Mouse (Mus musculus) intestine, postnatal 0 days (tissue): Measurements from ENCODE around the gene Mgp. TPM values are rescaled to one million over a fixed set of nuclear protein-coding genes. Genes with fewer than 3 reads are reported as not detected.

Experiments used
- ATAC-seq: fragments of 200-750 bp; cut with Nextera tagmentation; 2 replicates; pipeline ENCODE4 v1.8.0; 2017; ENCODE audit warnings: mild to moderate bottlenecking, moderate TSS enrichment, moderate library complexity
- H3K27ac ChIP-seq: fragments of 300-500 bp; sonication (generic); 2 replicates; pipeline ENCODE4 v1.5.1; 2014; ENCODE audit warnings: mild to moderate bottlenecking, low read depth, low read length, moderate library complexity
- H3K27me3 ChIP-seq: fragments of 300-500 bp; sonication (generic); replicated peaks from 2 replicates; pipeline ENCODE4 v1.6.1; 2014; ENCODE audit warnings: low read length, mixed read lengths; ENCODE audit not compliant: control insufficient read depth, insufficient read depth
- H3K36me3 ChIP-seq: fragments of 300-500 bp; sonication (generic); 2 replicates; pipeline ENCODE4 v1.6.1; 2014; ENCODE audit warnings: mild to moderate bottlenecking, moderate library complexity; ENCODE audit not compliant: control insufficient read depth, insufficient read depth
- H3K4me1 ChIP-seq: fragments of 300-500 bp; sonication (generic); replicated peaks from 2 replicates; pipeline ENCODE4 v1.6.1; 2014; ENCODE audit warnings: antibody characterized with exemption, low read length, mixed read lengths; ENCODE audit not compliant: control insufficient read depth, insufficient read depth
- H3K4me2 ChIP-seq: fragments of 300-500 bp; sonication (generic); replicated peaks from 2 replicates; pipeline ENCODE4 v1.6.1; 2014; ENCODE audit warnings: low read depth, mild to moderate bottlenecking, moderate library complexity
- H3K4me3 ChIP-seq: fragments of 300-500 bp; sonication (generic); 2 replicates; pipeline ENCODE4 v1.5.1; 2014; ENCODE audit warnings: low read depth, low read length
- H3K9ac ChIP-seq: fragments of 300-500 bp; sonication (generic); 2 replicates; pipeline ENCODE4 v1.6.1; 2014; ENCODE audit warnings: mild to moderate bottlenecking, low read depth, low read length
- H3K9me3 ChIP-seq: fragments of 300-500 bp; sonication (generic); 2 replicates; pipeline ENCODE4 v1.6.1; 2016; ENCODE audit warnings: mixed run types; ENCODE audit not compliant: control insufficient read depth
- CTCF ChIP-seq: sonication (generic); IDR thresholded peaks from 2 replicates; pipeline ENCODE4 v1.5.1; 2016; ENCODE audit warnings: low read depth, mild to moderate bottlenecking, control low read depth, antibody characterized with exemption, moderate library complexity
- WGBS: fragments of 180-500 bp; shearing (Covaris S2); extraction: QIAGEN DNeasy Blood & Tissue Kit; methylation state at CpG from one replicate; pipeline ENCODE4 v1.1.7; 2014; 5-methylcytosine and 5-hydroxymethylcytosine counted together
- polyA plus RNA-seq: library from polyadenylated mRNA; unstranded; fragments of >200 nt; fragmentation: Nextera tagmentation; extraction: Ambion mirVana; gene quantifications from 2 replicates; pipeline ENCODE4 v1.2.1, GENCODE M21; 2015

The Mgp gene
- polyA plus RNA-seq, 1 experiment from 2014 or later = 74.8 TPM

- Histone ChIP-seq H3K36me3 (no peaks in the 10 kb centered on the region), H3K27me3 (no peaks in the 10 kb centered on the region), H3K4me2 (no peak overlapping the region), H3K9ac (no peak overlapping the region), H3K27ac (no peak overlapping the region), H3K9me3 (no peaks in the 10 kb centered on the region), H3K4me1 (0 out of 2 replicates have a peak, but pooled peaks cover 2% of the 10 kb centered on the region), H3K4me3 (no peak overlapping the region)
- TF ChIP-seq CTCF = no peak
- no peak for ATAC-seq
- WGBS = 70% methylated on average over 4 of the region's 4 CpGs
These were observed 23.3 kb downstream of the Mgp start for GRCm38 (mm10) chr6:136852348-136852747.

- no peaks in the 10 kb centered on the region for H3K27me3 ChIP-seq
- H3K9ac ChIP-seq = no peak overlapping the region
- H3K4me1 ChIP-seq = no peaks in the 10 kb centered on the region
- ATAC-seq = no peak
- WGBS = 71% methylated on average over 6 of the region's 6 CpGs
- no peak for TF ChIP-seq CTCF
- H3K27ac ChIP-seq = no peak overlapping the region
- H3K36me3 ChIP-seq = no peaks in the 10 kb centered on the region
- H3K9me3 ChIP-seq = no peaks in the 10 kb centered on the region
- no peak overlapping the region for H3K4me2 ChIP-seq
- no peak overlapping the region for H3K4me3 ChIP-seq
These were observed 25.4 kb downstream of the Mgp start for GRCm38 (mm10) chr6:136850267-136850666.

GRCm38 (mm10) chr6:136848971-136849370, 26.7 kb downstream of the Mgp start:
- no peak for TF ChIP-seq CTCF
- Histone ChIP-seq H3K9me3 (no peaks in the 10 kb centered on the region), H3K4me3 (no peak overlapping the region), H3K4me2 (no peak overlapping the region), H3K27ac (no peak overlapping the region), H3K9ac (no peak overlapping the region), H3K27me3 (no peaks in the 10 kb centered on the region), H3K36me3 (no peaks in the 10 kb centered on the region), H3K4me1 (no peaks in the 10 kb centered on the region)
- WGBS = 90% methylated on average over 5 of the region's 5 CpGs
- no peak; the same call in 1 of the 2 replicates for ATAC-seq

- Histone ChIP-seq H3K36me3 (no peaks in the 10 kb centered on the region), H3K4me2 (no peak overlapping the region), H3K9ac (no peak overlapping the region), H3K4me1 (no peaks in the 10 kb centered on the region), H3K27me3 (no peaks in the 10 kb centered on the region), H3K27ac (no peak overlapping the region), H3K9me3 (no peaks in the 10 kb centered on the region), H3K4me3 (no peak overlapping the region)
- WGBS = 76% methylated on average over 8 of the region's 8 CpGs
- ATAC-seq = no peak
- TF ChIP-seq CTCF = no peak
These were observed 27.2 kb downstream of the Mgp start for GRCm38 (mm10) chr6:136848399-136848798.

- 0 out of 2 replicates have a peak, but pooled peaks have one; percentile 47 for ATAC-seq
These were observed 27.8 kb downstream of the Mgp start for GRCm38 (mm10) chr6:136847790-136848189.

GRCm38 (mm10) chr6:136847267-136847666, 28.4 kb downstream of the Mgp start:
- no peaks in the 10 kb centered on the region for H3K4me1 ChIP-seq
- no peak for ATAC-seq
- WGBS = 90% methylated on average over 3 of the region's 3 CpGs
- TF ChIP-seq CTCF = no peak
- H3K36me3 ChIP-seq = no peaks in the 10 kb centered on the region
- H3K9me3 ChIP-seq = no peaks in the 10 kb centered on the region
- no peak overlapping the region for H3K27ac ChIP-seq
- no peaks in the 10 kb centered on the region for H3K27me3 ChIP-seq
- no peak overlapping the region for H3K4me3 ChIP-seq
- no peak overlapping the region for H3K9ac ChIP-seq
- no peak overlapping the region for H3K4me2 ChIP-seq

More at GRCm38 (mm10) chr6:136847790-136848189, 27.8 kb downstream of the Mgp start:
- H3K4me2 ChIP-seq = no peak overlapping the region
- H3K36me3 ChIP-seq = no peaks in the 10 kb centered on the region
- no peaks in the 10 kb centered on the region for H3K9me3 ChIP-seq
- H3K4me3 ChIP-seq = no peak overlapping the region
- no peaks in the 10 kb centered on the region for H3K27me3 ChIP-seq
- no peak overlapping the region for H3K27ac ChIP-seq
- no peaks in the 10 kb centered on the region for H3K4me1 ChIP-seq
- TF ChIP-seq CTCF = peak; percentile 83
- no peak overlapping the region for H3K9ac ChIP-seq
- WGBS = 18% methylated on average over 2 of the region's 2 CpGs
